Mouse (Mus musculus): ENCODE data around the gene Osbpl5.

The Osbpl5 gene

GRCm38 (mm10) chr7:143755357-143756124 is 1.2 kb downstream of the Osbpl5 start:
- no peak for DNase-seq (ENCODE audit: low spot score)

DNA sequence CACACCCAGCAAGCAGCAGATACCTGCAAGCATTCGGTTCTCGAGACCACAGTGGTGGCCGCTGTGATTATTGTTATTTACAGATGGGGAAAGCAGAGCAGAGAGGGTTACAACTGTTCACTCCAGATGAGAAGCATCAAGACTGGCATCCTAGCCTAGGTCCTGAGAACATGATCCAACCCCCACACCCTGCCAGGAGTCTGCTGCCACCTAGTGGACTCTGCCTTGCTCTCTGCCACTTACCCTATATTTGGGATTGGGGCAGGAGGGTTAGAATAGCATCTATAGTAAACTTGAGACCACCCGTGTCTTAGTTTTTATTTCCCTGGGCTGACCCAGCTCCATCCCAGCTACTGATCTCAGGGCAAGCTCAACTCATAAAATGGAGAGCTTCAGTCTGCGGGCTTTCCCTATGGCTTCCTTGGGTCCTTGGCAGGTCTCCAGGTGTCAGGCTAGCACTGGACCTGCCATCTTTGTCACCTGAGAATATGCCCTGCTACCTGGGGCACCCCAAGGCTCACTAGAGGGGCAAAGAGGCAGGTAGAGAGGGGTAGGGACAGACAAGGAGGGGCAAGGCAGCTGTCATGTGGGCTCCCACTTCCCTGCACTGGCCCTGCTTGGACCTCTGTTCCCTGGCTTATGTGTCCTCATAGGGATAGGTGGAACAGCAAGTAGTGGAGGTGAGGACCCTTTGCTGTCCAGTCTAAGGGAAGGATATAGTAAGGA is 2.6 kb downstream of the Osbpl5 start:
- DNase-seq (ENCODE audit: low spot score) = peak; percentile 25

DNA sequence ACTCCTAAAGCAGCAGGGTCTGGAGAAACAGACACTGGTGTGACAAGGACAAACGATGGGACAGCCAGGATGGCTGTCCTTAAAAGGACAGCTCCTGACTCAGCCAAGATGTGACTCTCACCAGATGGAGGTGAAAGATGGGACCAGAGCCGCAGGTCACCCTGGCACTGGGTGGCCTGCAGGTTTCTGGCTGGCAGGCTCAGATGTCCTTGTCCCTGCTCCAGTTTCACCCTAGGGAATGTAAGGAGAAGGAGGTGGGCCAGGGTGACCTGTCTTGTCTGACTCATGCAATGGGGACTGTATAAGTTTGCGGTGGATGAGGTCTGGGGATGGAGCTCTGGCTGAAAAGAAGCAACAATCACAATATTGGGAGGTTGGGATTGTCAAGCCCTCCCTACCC is 4.2 kb downstream of the Osbpl5 start:
- no peak for DNase-seq (ENCODE audit: low spot score)

- no peak for DNase-seq (ENCODE audit: low spot score)
These were observed 4.7 kb downstream of the Osbpl5 start for GRCm38 (mm10) chr7:143752056-143752455.

DNA sequence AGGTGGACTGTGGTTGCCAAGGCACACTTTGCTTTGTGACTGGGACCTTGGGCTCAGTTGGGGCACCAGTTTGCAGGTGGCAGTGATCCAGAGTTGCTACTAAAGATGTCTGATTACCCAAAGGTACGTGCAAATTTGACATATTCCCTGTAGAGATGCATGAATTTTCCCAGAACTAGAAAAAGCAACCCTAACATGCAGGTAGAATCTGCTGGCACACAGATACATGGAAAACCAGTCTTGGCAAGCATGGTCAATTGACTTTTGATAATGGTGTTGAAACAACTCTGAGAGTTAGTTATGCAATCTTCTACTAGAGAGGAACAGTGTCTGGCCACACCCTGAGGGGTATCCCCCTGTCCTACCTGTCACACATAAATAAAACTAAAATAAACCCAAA is 5.4 kb downstream of the Osbpl5 start:
- no peak for DNase-seq (ENCODE audit: low spot score)

DNA sequence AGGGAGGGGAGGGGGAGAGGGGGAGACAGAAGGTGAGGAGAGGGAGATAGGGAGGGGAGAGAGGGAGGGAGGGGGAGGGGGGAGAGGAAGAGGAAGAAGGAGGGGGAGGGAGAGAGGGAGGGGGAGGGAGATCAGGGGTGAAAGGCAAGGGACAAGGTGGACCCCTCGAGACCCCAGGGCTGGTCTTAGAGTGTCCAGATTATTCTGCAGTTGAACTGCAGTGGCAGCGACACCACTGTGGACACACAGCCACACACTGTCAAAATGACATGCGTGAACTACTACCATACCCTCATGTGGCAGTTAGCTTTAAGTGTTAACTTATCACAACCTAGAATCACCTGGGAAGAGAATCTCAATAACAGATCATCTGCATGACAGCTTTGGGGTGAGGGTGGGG is 7.7 kb downstream of the Osbpl5 start:
- no peak for DNase-seq (ENCODE audit: low spot score)

DNA sequence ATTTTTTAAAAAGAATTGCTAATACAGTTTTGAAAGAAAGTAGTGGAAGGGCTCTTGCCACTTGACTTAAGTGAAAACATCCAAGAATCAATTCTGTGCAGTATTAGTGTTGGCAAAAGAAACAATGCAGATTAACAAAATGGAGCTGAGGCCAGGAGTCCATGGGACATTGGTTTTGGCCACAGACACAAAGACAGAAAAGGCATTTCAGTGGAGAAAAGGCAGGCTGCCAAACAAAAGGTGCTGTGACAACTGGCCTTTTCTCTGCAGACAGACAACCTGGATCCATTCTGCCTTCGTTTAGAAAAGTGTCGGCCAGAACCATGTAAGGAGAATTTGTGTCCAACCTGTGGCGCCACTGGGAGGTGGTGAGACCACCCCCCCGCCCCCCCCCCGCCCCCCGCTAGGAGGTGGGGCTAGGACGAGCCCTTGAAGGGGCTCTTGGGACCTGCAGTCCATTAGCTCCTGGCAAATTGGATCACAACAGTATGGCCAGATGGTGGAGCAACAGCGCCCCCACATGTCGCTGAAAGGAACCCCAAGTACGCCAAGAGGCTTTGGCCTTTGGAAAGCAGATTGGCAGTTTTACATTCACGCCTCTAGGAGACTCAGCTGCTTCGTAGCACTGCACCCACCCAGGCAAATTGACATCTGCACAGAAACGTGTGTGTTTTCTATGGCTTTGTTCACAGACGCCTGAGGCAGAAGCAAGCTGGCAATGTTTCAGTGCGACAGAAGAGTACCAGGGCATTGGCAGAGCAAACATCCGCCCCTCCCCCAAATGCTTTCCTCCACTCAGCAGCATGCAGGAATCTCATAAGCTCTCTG is 8.5 kb downstream of the Osbpl5 start:
- DNase-seq (ENCODE audit: low spot score) = peak; percentile 32

DNA sequence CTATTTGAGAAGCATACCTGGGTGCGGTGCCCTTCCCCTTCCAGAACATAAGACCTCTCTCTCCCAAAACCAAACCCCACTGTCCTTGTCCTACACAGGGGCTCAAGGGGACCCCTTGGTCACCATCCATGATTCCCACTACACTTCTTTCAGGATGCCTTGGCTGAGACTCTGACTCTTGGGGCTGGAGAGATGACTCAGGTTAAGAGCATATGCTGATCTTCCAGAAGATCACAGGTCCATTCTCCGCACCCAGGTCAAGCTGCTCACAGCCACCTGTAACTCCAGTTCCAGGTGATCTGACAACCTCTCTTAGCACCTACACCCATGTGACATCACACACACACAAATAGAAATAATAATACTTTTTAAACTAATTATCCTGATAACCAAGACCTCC is 16.1 kb downstream of the Osbpl5 start:
- DNase-seq (ENCODE audit: low spot score) = no peak

- DNase-seq (ENCODE audit: low spot score) = no peak
These were observed 17.0 kb downstream of the Osbpl5 start for GRCm38 (mm10) chr7:143739511-143740461.

- DNase-seq (ENCODE audit: low spot score) = no peak
These were observed 18.2 kb downstream of the Osbpl5 start for GRCm38 (mm10) chr7:143738601-143739006.

- DNase-seq (ENCODE audit: low spot score) = no peak
These were observed 18.6 kb downstream of the Osbpl5 start for GRCm38 (mm10) chr7:143738194-143738593.

GRCm38 (mm10) chr7:143733746-143734145 is 23.0 kb downstream of the Osbpl5 start:
- no peak for DNase-seq (ENCODE audit: low spot score)

DNA sequence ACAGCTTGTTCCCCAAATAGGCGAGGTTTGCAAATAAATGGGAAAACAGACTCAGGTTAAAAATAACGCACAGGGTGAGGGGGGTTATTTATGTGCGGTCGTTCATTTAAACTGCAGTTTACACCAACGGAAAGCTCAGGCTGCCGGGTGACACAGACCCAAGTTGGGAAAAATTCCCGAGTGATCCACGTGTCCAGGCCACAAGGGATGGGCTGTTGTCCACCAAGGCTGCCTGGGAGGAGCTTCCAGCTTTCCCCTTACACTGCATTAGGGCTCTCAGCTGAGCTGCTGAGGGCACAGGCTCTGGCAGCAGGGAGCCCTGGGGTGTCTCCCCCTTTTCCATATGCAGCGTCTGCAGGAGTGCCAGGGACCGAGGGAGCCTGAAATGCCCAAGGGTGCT is 26.9 kb downstream of the Osbpl5 start:
- DNase-seq (ENCODE audit: low spot score) = no peak

DNA sequence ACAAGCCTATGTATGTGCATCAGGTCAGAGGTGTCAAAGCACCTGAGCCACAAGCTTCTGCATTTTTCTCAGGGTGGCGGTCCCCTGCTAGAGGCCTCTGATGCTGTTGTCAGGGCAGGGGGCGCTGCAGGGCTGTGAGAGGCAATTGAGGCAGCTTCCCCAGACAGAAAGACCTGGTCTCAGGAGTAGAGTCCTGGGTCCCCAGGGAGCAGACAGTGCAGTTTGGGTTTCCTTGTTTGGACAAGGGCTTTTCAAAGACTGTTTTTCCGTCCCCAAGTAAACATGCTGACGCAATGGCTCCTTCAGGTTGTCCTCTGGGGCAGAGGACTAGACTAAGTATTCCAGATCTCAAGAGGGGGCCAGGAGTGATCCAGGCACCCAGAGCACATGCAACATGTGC is 30.4 kb downstream of the Osbpl5 start:
- no peak for DNase-seq (ENCODE audit: low spot score)

- no peak for DNase-seq (ENCODE audit: low spot score)
These were observed 32.9 kb downstream of the Osbpl5 start for GRCm38 (mm10) chr7:143723841-143724240.

DNA sequence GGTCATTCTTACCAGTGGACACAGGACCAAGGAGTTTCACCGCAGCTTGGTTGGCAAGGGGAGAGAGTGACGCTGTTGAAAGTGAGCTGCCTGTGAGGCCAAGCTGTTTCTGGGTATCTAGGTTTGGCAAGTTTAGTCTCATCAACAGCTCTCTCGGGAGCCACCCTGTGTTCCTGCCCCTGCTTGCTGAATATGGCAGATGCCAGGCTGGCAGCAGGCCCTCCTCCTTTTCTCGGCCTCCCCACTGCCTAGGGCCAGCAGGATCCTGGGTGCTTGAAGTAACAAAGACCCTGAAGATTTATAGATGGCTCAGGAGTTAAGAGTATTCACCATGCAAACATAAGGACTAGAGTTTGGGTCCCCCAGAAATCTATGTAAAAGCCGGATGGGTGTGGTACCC is 34.1 kb downstream of the Osbpl5 start:
- no peak for DNase-seq (ENCODE audit: low spot score)

DNA sequence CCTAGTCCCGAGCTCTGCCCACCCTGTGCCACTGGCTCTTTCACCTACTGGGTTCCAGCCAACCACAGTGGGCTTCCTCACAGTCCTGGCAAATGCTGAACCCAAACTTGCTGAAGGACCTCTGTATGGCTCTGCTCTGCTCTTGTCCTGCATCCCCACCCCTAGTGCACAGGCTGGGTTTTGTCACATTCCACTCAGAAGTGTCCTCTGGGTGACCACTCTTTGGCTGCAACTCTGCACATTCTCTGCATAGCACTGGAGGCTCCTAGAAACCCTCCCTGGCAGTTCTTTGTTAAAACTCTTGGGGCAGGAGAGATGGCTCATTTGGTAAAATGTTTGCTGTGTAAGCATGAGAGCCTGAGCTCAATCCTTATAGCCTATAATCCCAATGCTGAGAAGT is 39.0 kb downstream of the Osbpl5 start:
- DNase-seq (ENCODE audit: low spot score) = no peak

DNA sequence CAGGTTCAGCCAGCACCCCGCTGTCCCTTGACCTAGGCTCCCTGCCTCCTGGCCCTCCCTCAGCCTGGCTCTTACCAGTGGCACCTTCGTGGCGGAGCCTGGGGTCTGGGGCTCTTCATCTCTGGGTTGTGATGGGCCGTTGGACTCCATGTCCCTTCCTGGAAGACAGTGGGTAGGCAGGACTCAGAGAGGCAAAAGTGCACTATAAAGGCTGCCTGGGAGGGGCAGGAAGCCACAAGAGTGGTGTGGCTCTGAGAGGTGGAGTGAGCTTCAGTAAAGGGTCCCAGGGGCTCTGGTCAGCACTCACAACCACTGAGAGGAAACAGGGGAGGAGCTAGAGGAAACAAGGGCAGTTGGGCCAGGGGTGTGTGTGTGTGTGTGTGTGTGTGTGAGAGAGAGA is 43.4 kb downstream of the Osbpl5 start:
- DNase-seq (ENCODE audit: low spot score) = no peak

GRCm38 (mm10) chr7:143712771-143713348 is 43.9 kb downstream of the Osbpl5 start:
- DNase-seq (ENCODE audit: low spot score) = no peak

DNA sequence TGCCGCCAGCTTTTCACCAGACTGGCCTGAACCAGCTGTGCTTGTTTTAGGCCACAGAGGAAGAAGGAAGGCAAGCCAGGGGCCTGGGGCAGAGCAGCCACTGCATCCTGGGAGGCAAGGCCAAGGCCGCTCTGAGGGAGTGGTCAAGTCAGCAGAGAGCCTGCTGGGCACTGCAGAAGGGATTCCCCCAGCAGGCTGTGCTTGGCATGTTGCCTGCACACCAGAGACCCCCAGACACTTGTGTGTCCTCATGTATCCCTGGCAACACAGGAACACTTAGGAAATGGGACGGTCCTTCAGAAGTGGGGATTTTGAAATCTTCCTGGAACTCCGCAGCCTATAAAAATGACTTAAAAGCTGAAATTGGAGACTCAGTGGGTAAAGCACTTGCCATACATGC is 44.8 kb downstream of the Osbpl5 start:
- no peak for DNase-seq (ENCODE audit: low spot score)

- DNase-seq (ENCODE audit: low spot score) = no peak
These were observed 45.4 kb downstream of the Osbpl5 start for GRCm38 (mm10) chr7:143711381-143711780.

All from spleen, adult 12 weeks (tissue).